Mouse (Mus musculus) kidney, adult 2 months (tissue): ENCODE measurements around the gene Scand1.

Source experiments
- CTCF ChIP-seq: fragments of 200-500 bp; conservative IDR thresholded peaks from 2 replicates; pipeline ENCODE4 v1.5.1; 2011; ENCODE audit warnings: low read depth, mild to moderate bottlenecking, control low read depth, low read length, moderate library complexity, mixed read lengths; ENCODE audit not compliant: insufficient read depth, insufficient read length
- POLR2A ChIP-seq: fragments of 200-500 bp; IDR thresholded peaks from one replicate; pipeline ENCODE4 v1.6.1; 2011; ENCODE audit warnings: low read depth, low read length, control low read depth

DNA sequence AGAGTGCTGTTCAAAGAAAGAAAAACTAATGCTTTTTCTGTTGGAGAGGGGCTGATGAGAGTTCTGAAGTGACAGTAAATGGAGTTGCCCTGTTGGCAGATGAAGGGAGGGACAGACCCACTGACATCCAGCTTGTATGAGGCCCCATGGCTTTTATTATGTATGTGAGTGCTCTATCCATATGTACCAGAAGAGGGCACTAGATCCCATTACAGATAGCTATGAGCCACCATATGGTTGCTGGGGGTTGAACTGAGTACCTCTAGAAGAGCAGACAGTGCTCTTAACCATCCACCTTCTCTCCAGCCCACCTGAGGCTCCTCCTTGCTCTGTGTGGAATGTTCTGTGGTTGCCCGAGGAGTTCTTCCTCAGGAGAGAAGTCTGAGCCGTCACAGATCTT, 6.7 kb downstream of the Scand1 start:
- TF ChIP-seq CTCF (peak; percentile 38; the same call in 1 of the 2 replicates), POLR2A (no peak)
